Mouse (Mus musculus): Measurements from ENCODE around the gene Casp7. TPM values are rescaled to one million over a fixed set of nuclear protein-coding genes. Genes with fewer than 3 reads are reported as not detected.

Gene Casp7
- polyA plus RNA-seq, 1 experiment from 2014 or later = 25.5 TPM

DNA sequence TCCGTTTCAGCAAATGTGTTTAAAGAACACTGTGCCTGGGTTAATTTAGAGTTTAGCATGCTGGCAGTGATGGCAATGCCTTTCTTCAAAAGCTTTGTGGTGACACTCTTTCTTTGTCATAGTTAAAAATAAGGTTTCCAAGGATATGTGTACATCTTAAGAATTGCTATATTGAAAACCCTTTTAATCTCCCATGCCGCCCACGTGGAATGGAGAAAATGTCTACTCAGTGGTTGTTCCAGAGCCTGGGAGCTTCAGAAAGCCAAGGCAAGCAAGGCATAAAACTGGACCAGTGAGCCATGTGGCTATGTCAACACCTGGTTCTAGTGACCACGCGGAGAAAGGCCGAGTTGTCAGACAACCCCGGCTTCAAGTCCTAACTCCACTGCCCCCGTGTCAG lies 52.6 kb downstream of the Casp7 start:
- Histone ChIP-seq H3K9ac (ENCODE audit: low read depth, low read length) (no peak overlapping the region), H3K27me3 (replicated peaks; ENCODE audit: control insufficient read depth, insufficient read depth, low read length) (no peaks in the 10 kb centered on the region), H3K4me3 (ENCODE audit: low read length) (no peak overlapping the region), H3K4me2 (ENCODE audit: low read length) (no peak overlapping the region), H3K36me3 (ENCODE audit: control insufficient read depth, insufficient read depth, low read length) (no peaks in the 10 kb centered on the region), H3K4me1 (ENCODE audit: control insufficient read depth, insufficient read depth, low read depth, low read length) (no peaks in the 10 kb centered on the region), H3K9me3 (ENCODE audit: control insufficient read depth, low read length) (no peaks in the 10 kb centered on the region), H3K27ac (ENCODE audit: low read depth, low read length) (no peak overlapping the region)
- ATAC-seq = no peak
- 90% methylated on average over 8 of the region's 8 CpGs for WGBS

GRCm38 (mm10) chr19:56450892-56451291 lies 54.0 kb downstream of the Casp7 start:
- Histone ChIP-seq H3K36me3 (ENCODE audit: control insufficient read depth, insufficient read depth, low read length) (no peaks in the 10 kb centered on the region), H3K4me2 (ENCODE audit: low read length) (no peak overlapping the region), H3K9me3 (ENCODE audit: control insufficient read depth, low read length) (no peaks in the 10 kb centered on the region), H3K9ac (ENCODE audit: low read depth, low read length) (no peak overlapping the region), H3K4me1 (ENCODE audit: control insufficient read depth, insufficient read depth, low read depth, low read length) (no peaks in the 10 kb centered on the region), H3K27ac (ENCODE audit: low read depth, low read length) (no peak overlapping the region), H3K4me3 (ENCODE audit: low read length) (no peak overlapping the region), H3K27me3 (replicated peaks; ENCODE audit: control insufficient read depth, insufficient read depth, low read length) (no peaks in the 10 kb centered on the region)
- no peak for ATAC-seq
- WGBS = 89% methylated on average over 5 of the region's 5 CpGs

- no peaks in the 10 kb centered on the region for H3K4me1 ChIP-seq (ENCODE audit: control insufficient read depth, insufficient read depth, low read depth, low read length)
- H3K9ac ChIP-seq (ENCODE audit: low read depth, low read length) = no peak overlapping the region
- H3K27ac ChIP-seq (ENCODE audit: low read depth, low read length) = no peak overlapping the region
- H3K36me3 ChIP-seq (ENCODE audit: control insufficient read depth, insufficient read depth, low read length) = no peaks in the 10 kb centered on the region
- WGBS = 78% methylated on average over 4 of the region's 4 CpGs
- H3K4me2 ChIP-seq (ENCODE audit: low read length) = no peak overlapping the region
- no peak for ATAC-seq
- no peaks in the 10 kb centered on the region for H3K27me3 ChIP-seq (replicated peaks; ENCODE audit: control insufficient read depth, insufficient read depth, low read length)
- H3K9me3 ChIP-seq (ENCODE audit: control insufficient read depth, low read length) = no peaks in the 10 kb centered on the region
- H3K4me3 ChIP-seq (ENCODE audit: low read length) = no peak overlapping the region
These were observed 54.9 kb downstream of the Casp7 start for GRCm38 (mm10) chr19:56451867-56452266.

DNA sequence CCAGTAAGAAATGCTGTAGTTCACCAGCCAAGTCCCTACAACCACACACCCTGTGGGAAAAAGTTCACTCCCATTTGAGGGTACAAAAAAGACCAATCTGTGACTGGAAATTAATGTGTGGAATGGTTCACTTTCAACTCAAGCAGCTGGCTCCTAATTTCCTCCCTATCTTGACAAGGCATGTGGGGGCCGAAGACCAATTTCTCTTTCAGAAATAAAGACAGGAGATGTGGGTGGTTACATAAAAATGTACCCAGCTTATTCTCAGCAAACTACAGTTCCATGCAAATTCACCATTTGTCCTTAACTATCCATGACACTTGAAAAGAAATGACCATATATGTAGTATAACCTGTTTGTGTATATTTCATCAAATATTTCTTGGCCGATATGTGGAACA lies 55.5 kb downstream of the Casp7 start:
- WGBS = 89% methylated on average over 2 of the region's 2 CpGs
- no peak overlapping the region for H3K27ac ChIP-seq (ENCODE audit: low read depth, low read length)
- no peak overlapping the region for H3K4me3 ChIP-seq (ENCODE audit: low read length)
- H3K4me1 ChIP-seq (ENCODE audit: control insufficient read depth, insufficient read depth, low read depth, low read length) = no peaks in the 10 kb centered on the region
- H3K27me3 ChIP-seq (replicated peaks; ENCODE audit: control insufficient read depth, insufficient read depth, low read length) = no peaks in the 10 kb centered on the region
- H3K9me3 ChIP-seq (ENCODE audit: control insufficient read depth, low read length) = no peaks in the 10 kb centered on the region
- H3K4me2 ChIP-seq (ENCODE audit: low read length) = no peak overlapping the region
- no peaks in the 10 kb centered on the region for H3K36me3 ChIP-seq (ENCODE audit: control insufficient read depth, insufficient read depth, low read length)
- no peak overlapping the region for H3K9ac ChIP-seq (ENCODE audit: low read depth, low read length)
- no peak for ATAC-seq

DNA sequence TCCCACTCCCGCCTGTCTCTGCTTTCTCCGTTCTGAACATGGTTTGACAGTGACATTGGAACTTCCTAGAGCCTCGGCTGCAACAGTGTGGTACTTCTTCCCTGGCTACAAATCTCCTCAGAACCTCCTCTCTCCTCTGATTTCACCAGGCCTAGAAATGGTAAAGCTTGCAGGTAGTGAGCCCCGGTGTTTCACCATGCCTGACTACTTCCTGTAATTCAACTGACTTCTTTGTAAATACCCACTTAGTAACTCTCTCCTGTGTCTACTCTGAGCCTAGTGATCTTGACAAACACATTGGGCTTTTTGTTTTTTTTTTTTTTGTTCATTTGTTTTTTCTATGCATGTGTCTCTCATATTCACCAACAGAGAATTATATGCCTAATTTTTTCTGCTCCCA lies 57.9 kb downstream of the Casp7 start:
- no peak overlapping the region for H3K27ac ChIP-seq (ENCODE audit: low read depth, low read length)
- H3K27me3 ChIP-seq (replicated peaks; ENCODE audit: control insufficient read depth, insufficient read depth, low read length) = no peaks in the 10 kb centered on the region
- 87% methylated on average over 4 of the region's 4 CpGs for WGBS
- H3K4me2 ChIP-seq (ENCODE audit: low read length) = no peak overlapping the region
- no peak overlapping the region for H3K9ac ChIP-seq (ENCODE audit: low read depth, low read length)
- H3K4me3 ChIP-seq (ENCODE audit: low read length) = no peak overlapping the region
- no peak for ATAC-seq
- H3K9me3 ChIP-seq (ENCODE audit: control insufficient read depth, low read length) = no peaks in the 10 kb centered on the region
- H3K36me3 ChIP-seq (ENCODE audit: control insufficient read depth, insufficient read depth, low read length) = no peaks in the 10 kb centered on the region
- no peaks in the 10 kb centered on the region for H3K4me1 ChIP-seq (ENCODE audit: control insufficient read depth, insufficient read depth, low read depth, low read length)

DNA sequence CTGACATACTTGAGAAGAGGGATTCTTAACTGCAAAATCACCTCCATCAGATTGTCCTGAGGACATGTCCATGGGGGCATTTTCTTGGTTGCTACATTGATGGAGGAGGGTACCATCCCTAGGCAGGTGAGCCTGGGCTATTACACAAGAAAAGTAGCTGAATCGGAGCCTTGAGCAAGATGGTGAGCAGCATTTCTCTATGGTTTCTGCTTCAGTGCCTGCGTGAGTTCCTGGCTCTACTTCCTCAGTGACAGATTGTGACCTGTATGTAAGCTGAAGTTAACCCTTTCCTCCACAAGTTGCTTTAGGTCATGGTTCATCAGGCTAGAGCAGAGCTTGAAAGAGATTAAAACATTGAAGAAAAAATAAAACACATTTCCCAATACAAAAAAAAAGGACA lies 58.4 kb downstream of the Casp7 start:
- H3K9ac ChIP-seq (ENCODE audit: low read depth, low read length) = no peak overlapping the region
- 38% methylated on average over 2 of the region's 2 CpGs for WGBS
- H3K4me2 ChIP-seq (ENCODE audit: low read length) = no peak overlapping the region
- no peak overlapping the region for H3K4me3 ChIP-seq (ENCODE audit: low read length)
- no peaks in the 10 kb centered on the region for H3K4me1 ChIP-seq (ENCODE audit: control insufficient read depth, insufficient read depth, low read depth, low read length)
- no peaks in the 10 kb centered on the region for H3K36me3 ChIP-seq (ENCODE audit: control insufficient read depth, insufficient read depth, low read length)
- no peaks in the 10 kb centered on the region for H3K27me3 ChIP-seq (replicated peaks; ENCODE audit: control insufficient read depth, insufficient read depth, low read length)
- ATAC-seq = no peak
- no peaks in the 10 kb centered on the region for H3K9me3 ChIP-seq (ENCODE audit: control insufficient read depth, low read length)
- H3K27ac ChIP-seq (ENCODE audit: low read depth, low read length) = no peak overlapping the region

DNA sequence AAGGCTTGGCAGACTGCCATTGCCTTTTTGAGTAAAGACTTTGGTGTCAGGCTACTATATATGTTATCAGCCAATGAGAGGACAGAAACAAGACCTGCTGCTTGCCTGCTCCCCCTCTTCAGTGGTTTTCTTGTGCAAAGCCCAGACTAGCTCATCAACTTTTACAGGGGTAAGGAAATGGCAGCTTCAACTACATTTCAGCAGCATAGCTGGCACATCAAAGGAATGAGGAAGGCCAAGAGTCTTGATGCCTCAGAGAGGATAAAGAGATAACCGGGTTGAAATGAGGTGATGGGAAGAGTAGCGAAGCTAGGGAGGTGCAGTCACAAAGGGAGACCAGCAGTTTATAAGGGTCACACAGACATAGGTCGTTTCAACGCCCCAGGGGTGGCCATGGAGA lies 60.6 kb downstream of the Casp7 start:
- Histone ChIP-seq H3K27me3 (replicated peaks; ENCODE audit: control insufficient read depth, insufficient read depth, low read length) (no peaks in the 10 kb centered on the region), H3K4me2 (ENCODE audit: low read length) (no peak overlapping the region), H3K36me3 (ENCODE audit: control insufficient read depth, insufficient read depth, low read length) (no peaks in the 10 kb centered on the region), H3K4me3 (ENCODE audit: low read length) (no peak overlapping the region), H3K9me3 (ENCODE audit: control insufficient read depth, low read length) (no peaks in the 10 kb centered on the region), H3K9ac (ENCODE audit: low read depth, low read length) (no peak overlapping the region), H3K4me1 (ENCODE audit: control insufficient read depth, insufficient read depth, low read depth, low read length) (peaks cover 2% of the 10 kb centered on the region; the same call in 1 of the 2 replicates), H3K27ac (ENCODE audit: low read depth, low read length) (no peak overlapping the region)
- no peak for ATAC-seq
- 92% methylated on average over 4 of the region's 4 CpGs for WGBS

GRCm38 (mm10) chr19:56459154-56460050 lies 62.5 kb downstream of the Casp7 start:
- no peak overlapping the region for H3K4me2 ChIP-seq (ENCODE audit: low read length)
- H3K27me3 ChIP-seq (replicated peaks; ENCODE audit: control insufficient read depth, insufficient read depth, low read length) = no peaks in the 10 kb centered on the region
- H3K4me1 ChIP-seq (ENCODE audit: control insufficient read depth, insufficient read depth, low read depth, low read length) = peaks cover 2% of the 10 kb centered on the region; the same call in 1 of the 2 replicates
- no peak overlapping the region for H3K4me3 ChIP-seq (ENCODE audit: low read length)
- H3K36me3 ChIP-seq (ENCODE audit: control insufficient read depth, insufficient read depth, low read length) = no peaks in the 10 kb centered on the region
- 76% methylated on average over 10 of the region's 10 CpGs for WGBS
- H3K27ac ChIP-seq (ENCODE audit: low read depth, low read length) = no peak overlapping the region
- H3K9ac ChIP-seq (ENCODE audit: low read depth, low read length) = no peak overlapping the region
- H3K9me3 ChIP-seq (ENCODE audit: control insufficient read depth, low read length) = no peaks in the 10 kb centered on the region
- no peak for ATAC-seq

- Histone ChIP-seq H3K36me3 (ENCODE audit: control insufficient read depth, insufficient read depth, low read length) (no peaks in the 10 kb centered on the region), H3K4me2 (ENCODE audit: low read length) (no peak overlapping the region), H3K27ac (ENCODE audit: low read depth, low read length) (no peak overlapping the region), H3K9ac (ENCODE audit: low read depth, low read length) (no peak overlapping the region), H3K9me3 (ENCODE audit: control insufficient read depth, low read length) (no peaks in the 10 kb centered on the region), H3K4me3 (ENCODE audit: low read length) (no peak overlapping the region), H3K4me1 (ENCODE audit: control insufficient read depth, insufficient read depth, low read depth, low read length) (peaks cover 2% of the 10 kb centered on the region; the same call in 1 of the 2 replicates), H3K27me3 (replicated peaks; ENCODE audit: control insufficient read depth, insufficient read depth, low read length) (no peaks in the 10 kb centered on the region)
- ATAC-seq = no peak
- 66% methylated on average over 2 of the region's 2 CpGs for WGBS
These were observed 63.3 kb downstream of the Casp7 start for GRCm38 (mm10) chr19:56460241-56460640.

All from hindbrain, embryonic 16.5 days (tissue).